Mouse (Mus musculus) embryonic facial prominence, embryonic 12.5 days (tissue): ENCODE measurements around the gene Tmem87a. TPM values are rescaled to one million over a fixed set of nuclear protein-coding genes. Genes with fewer than 3 reads are reported as not detected.

Experiments
- ATAC-seq: fragments of 200-750 bp; cut with Nextera tagmentation; 2 replicates; pipeline ENCODE4 v1.8.0; 2017; ENCODE audit not compliant: insufficient number of reproducible peaks, insufficient read depth, low FRiP score, low TSS enrichment
- H3K27ac ChIP-seq: fragments of 300-500 bp; sonication (generic); 2 replicates; pipeline ENCODE4 v1.5.1; 2016; ENCODE audit warnings: mild to moderate bottlenecking
- H3K27me3 ChIP-seq: fragments of 300-500 bp; sonication (generic); 2 replicates; pipeline ENCODE4 v1.6.1; 2016; ENCODE audit warnings: mild to moderate bottlenecking, moderate library complexity
- H3K36me3 ChIP-seq: fragments of 300-500 bp; sonication (generic); 2 replicates; pipeline ENCODE4 v1.6.1; 2016; ENCODE audit warnings: mild to moderate bottlenecking
- H3K4me1 ChIP-seq: fragments of 300-500 bp; sonication (generic); 2 replicates; pipeline ENCODE4 v1.6.1; 2016
- H3K4me2 ChIP-seq: fragments of 300-500 bp; sonication (generic); replicated peaks from 2 replicates; pipeline ENCODE4 v1.6.1; 2016; ENCODE audit warnings: mild to moderate bottlenecking, moderate library complexity
- H3K4me3 ChIP-seq: fragments of 300-500 bp; sonication (generic); 2 replicates; pipeline ENCODE4 v1.5.1; 2016; ENCODE audit warnings: mild to moderate bottlenecking
- H3K9ac ChIP-seq: fragments of 300-500 bp; sonication (generic); 2 replicates; pipeline ENCODE4 v1.6.1; 2016; ENCODE audit warnings: mild to moderate bottlenecking, moderate library complexity
- H3K9me3 ChIP-seq: fragments of 300-500 bp; sonication (generic); 2 replicates; pipeline ENCODE4 v1.6.1; 2016; ENCODE audit warnings: mild to moderate bottlenecking, moderate library complexity
- WGBS: fragments of 180-500 bp; shearing (Covaris S2); methylation state at CpG from one replicate; pipeline ENCODE4 v1.1.7; 2016; 5-methylcytosine and 5-hydroxymethylcytosine counted together
- polyA plus RNA-seq: library from polyadenylated mRNA; unstranded; fragments of >200 nt; fragmentation: Nextera tagmentation; extraction: Ambion mirVana; gene quantifications from 2 replicates; pipeline ENCODE4 v1.2.1, GENCODE M21; 2016

Gene Tmem87a
- 9.0 and 9.6 TPM in 2 replicates for polyA plus RNA-seq

DNA sequence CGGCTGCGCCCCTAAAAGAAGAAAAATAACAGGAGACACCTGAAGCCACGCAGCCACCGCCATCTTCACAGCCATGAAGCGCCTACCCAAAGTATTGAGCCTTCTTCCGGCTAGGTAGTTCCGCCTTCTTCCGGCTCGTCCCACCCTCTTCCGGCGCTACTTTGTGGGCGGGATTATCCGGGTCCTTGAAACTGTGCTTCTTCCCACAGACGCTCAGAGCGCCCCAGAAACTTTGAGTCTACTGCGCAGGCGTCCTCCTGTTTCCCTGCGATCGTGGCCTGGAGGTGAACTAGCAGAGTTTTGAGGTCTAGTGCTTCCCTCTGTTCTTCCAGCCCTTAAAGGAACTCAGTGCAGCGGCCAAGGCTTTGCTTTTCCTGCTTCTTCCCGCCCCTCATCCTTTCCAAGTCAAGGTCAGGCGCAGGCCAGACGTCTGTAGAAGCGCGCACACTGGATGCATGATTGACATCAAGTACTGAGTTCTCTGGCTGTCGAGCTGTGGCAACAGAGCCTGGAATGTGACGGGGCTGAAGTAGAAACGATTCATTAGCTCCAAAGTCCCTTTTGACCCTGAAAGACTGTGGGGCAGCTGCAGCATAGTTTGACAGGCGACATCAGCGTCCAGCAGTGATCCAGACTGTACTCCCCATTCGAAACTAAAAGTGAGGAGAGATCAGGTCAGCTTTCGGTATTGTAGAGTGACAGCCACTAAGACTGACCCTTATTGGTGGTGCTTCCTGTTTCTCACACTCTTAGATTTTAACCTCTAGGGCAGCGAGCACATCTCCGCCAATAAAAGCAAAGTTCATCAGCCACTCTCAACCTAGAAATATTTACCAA, at the start of gene Tmem87a:
Tmem87a (minus strand) TSS at position 128 of the 837 bp plus-strand sequence.
- Histone ChIP-seq H3K4me1 (peaks cover 9% of the 10 kb centered on the region), H3K9ac (peak within 1 kb of the TSS; percentile 77), H3K27ac (peak within 1 kb of the TSS; percentile 97), H3K36me3 (no peaks in the 10 kb centered on the region), H3K4me2 (peak within 1 kb of the TSS; percentile 66), H3K27me3 (no peaks in the 10 kb centered on the region), H3K9me3 (0 out of 2 replicates have a peak, but pooled peaks cover 5% of the 10 kb centered on the region), H3K4me3 (peak within 1 kb of the TSS; percentile 73)
- under 1% methylated on average over 34 of the region's 34 CpGs for WGBS
- ATAC-seq = peak; percentile 99

DNA sequence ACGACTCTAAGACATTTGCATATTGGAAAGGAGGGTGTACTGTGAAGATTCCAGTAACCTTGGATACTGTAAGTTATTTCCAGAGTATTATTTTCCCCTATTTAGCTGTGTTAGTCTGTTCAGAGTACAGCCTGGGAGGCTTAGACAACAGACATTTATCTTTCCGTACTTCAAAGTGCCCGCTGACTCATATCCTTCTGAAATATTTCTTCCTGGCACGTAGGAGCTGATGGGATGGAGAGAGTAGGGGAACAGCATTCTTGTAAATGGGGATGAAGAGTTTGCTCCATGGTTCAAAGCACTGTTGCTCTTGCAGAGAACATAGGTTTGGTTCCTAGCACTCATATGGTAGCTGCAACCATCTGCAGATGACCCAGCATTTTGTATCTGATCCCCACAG, 48.7 kb upstream of the Tmem87a start:
- H3K27me3 ChIP-seq = no peaks in the 10 kb centered on the region
- H3K36me3 ChIP-seq = no peaks in the 10 kb centered on the region
- H3K4me2 ChIP-seq = no peak overlapping the region
- H3K9ac ChIP-seq = no peak overlapping the region
- H3K4me3 ChIP-seq = no peak overlapping the region
- no peaks in the 10 kb centered on the region for H3K9me3 ChIP-seq
- WGBS = 85% methylated on average over 4 of the region's 4 CpGs
- H3K4me1 ChIP-seq = no peaks in the 10 kb centered on the region
- ATAC-seq = no peak
- no peak overlapping the region for H3K27ac ChIP-seq

GRCm38 (mm10) chr2:120450724-120451123, 46.8 kb upstream of the Tmem87a start:
- no peak overlapping the region for H3K4me3 ChIP-seq
- H3K27ac ChIP-seq = no peak overlapping the region
- H3K4me1 ChIP-seq = no peaks in the 10 kb centered on the region
- no peak overlapping the region for H3K9ac ChIP-seq
- H3K9me3 ChIP-seq = no peaks in the 10 kb centered on the region
- ATAC-seq = no peak
- H3K27me3 ChIP-seq = no peaks in the 10 kb centered on the region
- WGBS = 73% methylated on average over 6 of the region's 6 CpGs
- no peak overlapping the region for H3K4me2 ChIP-seq
- no peaks in the 10 kb centered on the region for H3K36me3 ChIP-seq

DNA sequence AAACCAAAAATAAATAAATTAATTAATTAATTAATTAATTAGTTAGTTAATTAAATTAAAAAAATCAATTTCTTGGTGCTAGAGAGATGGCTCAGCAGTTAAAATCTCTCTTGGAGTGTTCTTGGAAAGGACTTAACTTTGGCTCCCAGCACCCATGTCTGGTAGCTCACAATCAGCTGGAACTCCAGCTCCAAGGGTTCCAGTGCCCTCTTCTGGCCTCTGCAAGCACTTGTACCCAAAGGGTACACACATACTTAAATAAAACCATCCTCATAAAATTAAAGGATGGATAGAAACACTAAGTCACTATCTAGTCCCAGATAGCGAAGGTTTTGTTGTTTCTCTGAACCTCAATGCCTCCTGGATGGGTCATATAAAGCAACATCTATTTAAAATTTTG, 43.4 kb upstream of the Tmem87a start:
- no peak overlapping the region for H3K27ac ChIP-seq
- no peaks in the 10 kb centered on the region for H3K27me3 ChIP-seq
- no peak overlapping the region for H3K4me2 ChIP-seq
- WGBS = 88% methylated on average over 1 of the region's 1 CpGs
- no peak overlapping the region for H3K4me3 ChIP-seq
- ATAC-seq = no peak
- no peak overlapping the region for H3K9ac ChIP-seq
- H3K9me3 ChIP-seq = no peaks in the 10 kb centered on the region
- H3K4me1 ChIP-seq = no peaks in the 10 kb centered on the region
- no peaks in the 10 kb centered on the region for H3K36me3 ChIP-seq

DNA sequence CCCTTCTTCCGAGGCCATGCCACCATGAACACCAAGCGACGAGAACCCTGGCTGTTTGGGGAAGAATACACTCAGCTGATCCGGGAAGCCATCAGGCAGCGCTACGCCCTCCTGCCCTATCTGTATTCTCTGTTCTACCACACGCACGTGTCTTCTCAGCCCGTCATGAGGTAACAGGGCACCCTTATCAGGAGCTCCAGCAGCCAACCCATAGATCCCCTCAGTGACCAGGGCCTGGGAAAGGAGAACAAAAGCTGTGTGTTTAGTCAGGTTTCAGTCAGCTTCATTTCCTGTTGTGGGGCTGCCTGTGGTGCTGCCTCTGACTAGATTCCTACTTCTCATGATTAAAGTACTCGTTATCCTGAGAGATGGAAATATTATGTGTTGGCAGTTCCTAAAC, 42.5 kb upstream of the Tmem87a start:
- ATAC-seq = no peak
- H3K4me1 ChIP-seq = no peaks in the 10 kb centered on the region
- no peaks in the 10 kb centered on the region for H3K9me3 ChIP-seq
- no peak overlapping the region for H3K4me3 ChIP-seq
- no peaks in the 10 kb centered on the region for H3K36me3 ChIP-seq
- no peak overlapping the region for H3K27ac ChIP-seq
- no peak overlapping the region for H3K9ac ChIP-seq
- H3K27me3 ChIP-seq = no peaks in the 10 kb centered on the region
- H3K4me2 ChIP-seq = no peak overlapping the region
- WGBS = 67% methylated on average over 10 of the region's 10 CpGs

- H3K4me2 ChIP-seq = no peak overlapping the region
- no peak overlapping the region for H3K9ac ChIP-seq
- ATAC-seq = no peak
- no peaks in the 10 kb centered on the region for H3K27me3 ChIP-seq
- no peak overlapping the region for H3K27ac ChIP-seq
- no peak overlapping the region for H3K4me3 ChIP-seq
- H3K4me1 ChIP-seq = no peaks in the 10 kb centered on the region
- WGBS = 90% methylated on average over 1 of the region's 1 CpGs
- H3K9me3 ChIP-seq = no peaks in the 10 kb centered on the region
- no peaks in the 10 kb centered on the region for H3K36me3 ChIP-seq
Observed at GRCm38 (mm10) chr2:120444486-120444885, 40.6 kb upstream of the Tmem87a start.

DNA sequence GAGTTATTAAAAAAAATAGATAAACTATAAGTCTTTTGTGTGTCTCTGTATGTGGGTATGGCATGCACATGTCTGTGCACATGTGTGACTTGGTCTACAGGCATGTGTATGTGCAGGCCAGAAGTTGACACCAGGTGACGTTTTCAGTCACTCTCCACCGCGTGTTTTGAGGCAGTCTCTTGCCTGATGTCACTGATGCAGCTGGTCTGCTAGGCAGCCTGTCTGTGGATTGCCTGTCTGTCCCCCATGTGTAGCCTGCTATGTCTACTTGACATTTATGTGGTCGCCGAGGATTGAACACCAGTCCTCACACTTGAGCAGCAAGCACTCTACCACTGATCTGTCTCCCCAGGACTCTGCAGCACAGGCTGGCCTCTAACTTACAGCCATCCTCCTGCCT, 20.5 kb upstream of the Tmem87a start:
- no peaks in the 10 kb centered on the region for H3K4me1 ChIP-seq
- H3K4me3 ChIP-seq = no peak overlapping the region
- no peaks in the 10 kb centered on the region for H3K27me3 ChIP-seq
- ATAC-seq = no peak
- H3K27ac ChIP-seq = no peak overlapping the region
- 79% methylated on average over 5 of the region's 5 CpGs for WGBS
- no peaks in the 10 kb centered on the region for H3K9me3 ChIP-seq
- no peak overlapping the region for H3K9ac ChIP-seq
- no peak overlapping the region for H3K4me2 ChIP-seq
- no peaks in the 10 kb centered on the region for H3K36me3 ChIP-seq

- no peaks in the 10 kb centered on the region for H3K4me1 ChIP-seq
- no peak for ATAC-seq
- no peak overlapping the region for H3K4me3 ChIP-seq
- no peaks in the 10 kb centered on the region for H3K27me3 ChIP-seq
- H3K4me2 ChIP-seq = no peak overlapping the region
- H3K9me3 ChIP-seq = no peaks in the 10 kb centered on the region
- H3K36me3 ChIP-seq = no peaks in the 10 kb centered on the region
- H3K9ac ChIP-seq = no peak overlapping the region
- 59% methylated on average over 1 of the region's 1 CpGs for WGBS
- no peak overlapping the region for H3K27ac ChIP-seq
Observed at GRCm38 (mm10) chr2:120414738-120415414, 11.0 kb upstream of the Tmem87a start.

- no peak for ATAC-seq
- Histone ChIP-seq H3K9me3 (no peaks in the 10 kb centered on the region), H3K4me1 (no peaks in the 10 kb centered on the region)
Observed at GRCm38 (mm10) chr2:120414113-120414512, 10.2 kb upstream of the Tmem87a start.

GRCm38 (mm10) chr2:120411096-120411628, 7.2 kb upstream of the Tmem87a start:
- Histone ChIP-seq H3K27me3 (no peaks in the 10 kb centered on the region), H3K4me1 (no peaks in the 10 kb centered on the region), H3K4me3 (no peak overlapping the region), H3K36me3 (no peaks in the 10 kb centered on the region), H3K9ac (no peak overlapping the region), H3K4me2 (no peak overlapping the region), H3K9me3 (0 out of 2 replicates have a peak, but pooled peaks cover 5% of the 10 kb centered on the region), H3K27ac (no peak overlapping the region)
- ATAC-seq = no peak
- WGBS = 95% methylated on average over 3 of the region's 3 CpGs

More at GRCm38 (mm10) chr2:120414113-120414512, 10.2 kb upstream of the Tmem87a start:
- no peak overlapping the region for H3K9ac ChIP-seq
- H3K27me3 ChIP-seq = no peaks in the 10 kb centered on the region
- no peaks in the 10 kb centered on the region for H3K36me3 ChIP-seq
- H3K4me3 ChIP-seq = no peak overlapping the region
- no peak overlapping the region for H3K4me2 ChIP-seq
- H3K27ac ChIP-seq = 0 out of 2 replicates have a peak overlapping the region, but pooled peaks have one; percentile 6

- H3K4me3 ChIP-seq = peak overlapping the region; percentile 73
- peak overlapping the region; percentile 66 for H3K4me2 ChIP-seq
- peak overlapping the region; percentile 97 for H3K27ac ChIP-seq
- 0 out of 2 replicates have a peak, but pooled peaks cover 5% of the 10 kb centered on the region for H3K9me3 ChIP-seq
- H3K9ac ChIP-seq = peak overlapping the region; percentile 77
- peaks cover 9% of the 10 kb centered on the region for H3K4me1 ChIP-seq
- H3K36me3 ChIP-seq = no peaks in the 10 kb centered on the region
- ATAC-seq = no peak
- no peaks in the 10 kb centered on the region for H3K27me3 ChIP-seq
- 40% methylated on average over 14 of the region's 14 CpGs for WGBS
Observed at GRCm38 (mm10) chr2:120404823-120405765, 1.2 kb upstream of the Tmem87a start.
